Comparison of ENCODE assay signal across 15 mouse cellular contexts in genomic region chr15:85229960-85230535, GRCm38 (mm10). TPM values are rescaled to one million over a fixed set of nuclear protein-coding genes. Genes with fewer than 3 reads are reported as not detected.
DNase-seq lines count a peak whose midpoint lies in the region; ATAC-seq and TF ChIP-seq lines count a peak whose summit lies in the region.
"Had no signal": no experiment of that assay in that cellular context is flagged by ENCODE, and none has a peak within 500 bp of the region (broad histone marks: within the 10 kb centered on the region; RNA-seq: fewer than 3 reads in every experiment).

No protein-coding gene starts in this region.

- H3K9me3 ChIP-seq in heart, embryonic 13.5 days, result no peaks in the 10 kb centered on the region
- H3K9me3 ChIP-seq in intestine, embryonic 16.5 days (ENCODE audit: control insufficient read depth, low read length), result no peaks in the 10 kb centered on the region
- H3K9me3 ChIP-seq in stomach, embryonic 16.5 days (replicated peaks; ENCODE audit: control insufficient read depth, low read length), result no peaks in the 10 kb centered on the region
- H3K9me3 ChIP-seq in forebrain, postnatal 0 days (ENCODE audit: low read length), result no peaks in the 10 kb centered on the region
- no peaks in the 10 kb centered on the region for H3K9me3 ChIP-seq in hindbrain, postnatal 0 days (ENCODE audit: low read length)
- H3K9me3 ChIP-seq: hindbrain, embryonic 15.5 days; kidney, embryonic 15.5 days had no signal

- H3K27me3 ChIP-seq in heart, adult 2 months (ENCODE audit: control insufficient read depth, insufficient read depth, low read length), result no peaks in the 10 kb centered on the region
- no peaks in the 10 kb centered on the region for H3K27me3 ChIP-seq in heart, embryonic 13.5 days (replicated peaks)
- no peaks in the 10 kb centered on the region for H3K27me3 ChIP-seq in intestine, embryonic 16.5 days (replicated peaks; ENCODE audit: control insufficient read depth, insufficient read depth, low read length)
- no peaks in the 10 kb centered on the region for H3K27me3 ChIP-seq in stomach, embryonic 16.5 days (ENCODE audit: control insufficient read depth, insufficient read depth, low read length)
- no peaks in the 10 kb centered on the region for H3K27me3 ChIP-seq in forebrain, postnatal 0 days (ENCODE audit: insufficient read depth, low read length)
- H3K27me3 ChIP-seq in hindbrain, postnatal 0 days (ENCODE audit: insufficient read depth, low read length), result no peaks in the 10 kb centered on the region
- H3K27me3 ChIP-seq: hindbrain, embryonic 15.5 days; kidney, embryonic 15.5 days had no signal

- 0 out of 2 replicates have a peak, but pooled peaks have one; percentile 43 for TF ChIP-seq EP300 in heart, adult 2 months (IDR thresholded peaks at IDR 0.05; ENCODE audit: insufficient read depth, low read depth, low read length)

- TF ChIP-seq POLR2A in heart, adult 2 months (IDR thresholded peaks at IDR 0.05; ENCODE audit: insufficient read depth, low read depth, low read length), result no peak

- DNase-seq in heart, adult 2 months, result peak in 1 of 2 experiments; percentile 40
- DNase-seq in heart, adult 9 months (ENCODE audit: low spot score in 2 of 2), result no peak
- DNase-seq in forebrain, postnatal 0 days, result no peak
- no peak for DNase-seq in hindbrain, postnatal 0 days (ENCODE audit: low spot score)
- DNase-seq: cerebellum, postnatal 14 days; lung, embryonic 14.5 days; midbrain, embryonic 14.5 days; thymus, adult 18-20 months had no signal

- TF ChIP-seq CTCF in heart, adult 2 months (IDR thresholded peaks at IDR 0.05), result peak; percentile 27; the same call in 1 of the 2 replicates
- no peak for TF ChIP-seq CTCF in forebrain, postnatal 0 days (IDR thresholded peaks at IDR 0.05; ENCODE audit: low read depth)
- no peak for TF ChIP-seq CTCF in hindbrain, postnatal 0 days (IDR thresholded peaks at IDR 0.05; ENCODE audit: low read depth)

- intact Hi-C loops in heart, adult 2 months (cut with DNase I), result no loop called here

- no peak for ATAC-seq in heart, embryonic 13.5 days (ENCODE audit: extremely low read depth, insufficient number of reproducible peaks, low FRiP score, low TSS enrichment)
- peak; percentile 68 for ATAC-seq in intestine, embryonic 16.5 days
- peak; percentile 48 for ATAC-seq in stomach, embryonic 16.5 days (ENCODE audit: insufficient read depth, low FRiP score)
- no peak for ATAC-seq in forebrain, postnatal 0 days
- no peak for ATAC-seq in hindbrain, postnatal 0 days
- ATAC-seq: CD4-positive, CD25-positive, alpha-beta regulatory T cell, adult 4 months had no signal

- WGBS in heart, adult 2 months, result 53% methylated on average over 13 of the region's 13 CpGs
- 27% methylated on average over 13 of the region's 13 CpGs for WGBS in heart, embryonic 13.5 days
- 62% methylated on average over 13 of the region's 13 CpGs for WGBS in intestine, embryonic 16.5 days
- WGBS in stomach, embryonic 16.5 days, result 56% methylated on average over 13 of the region's 13 CpGs
- 91% methylated on average over 13 of the region's 13 CpGs for WGBS in forebrain, postnatal 0 days
- WGBS in hindbrain, postnatal 0 days, result 86% methylated on average over 13 of the region's 13 CpGs

- peak overlapping the region; percentile 9; the same call in 1 of the 2 replicates for H3K4me2 ChIP-seq in heart, embryonic 13.5 days
- no peak overlapping the region for H3K4me2 ChIP-seq in intestine, embryonic 16.5 days (ENCODE audit: low read depth, low read length)
- no peak overlapping the region for H3K4me2 ChIP-seq in stomach, embryonic 16.5 days (ENCODE audit: low read depth, low read length)
- no peak overlapping the region for H3K4me2 ChIP-seq in forebrain, postnatal 0 days (ENCODE audit: low read depth)
- no peak overlapping the region for H3K4me2 ChIP-seq in hindbrain, postnatal 0 days (ENCODE audit: low read depth, low read length)
- H3K4me2 ChIP-seq: hindbrain, embryonic 15.5 days; kidney, embryonic 15.5 days; lung, embryonic 14.5 days had no signal

- no peak overlapping the region for H3K4me3 ChIP-seq in heart, adult 2 months
- H3K4me3 ChIP-seq in heart, embryonic 13.5 days, result no peak overlapping the region
- no peak overlapping the region for H3K4me3 ChIP-seq in intestine, embryonic 16.5 days (ENCODE audit: low read length)
- no peak overlapping the region for H3K4me3 ChIP-seq in stomach, embryonic 16.5 days (replicated peaks; ENCODE audit: low read length)
- H3K4me3 ChIP-seq in forebrain, postnatal 0 days (ENCODE audit: low read depth, low read length), result no peak overlapping the region
- H3K4me3 ChIP-seq in hindbrain, postnatal 0 days (ENCODE audit: low read length), result no peak overlapping the region
- H3K4me3 ChIP-seq: hindbrain, embryonic 15.5 days; kidney, embryonic 15.5 days had no signal

- no peaks in the 10 kb centered on the region for H3K79me2 ChIP-seq in heart, adult 2 months (replicated peaks; ENCODE audit: control insufficient read depth, insufficient read depth, low read length)

- H3K4me1 ChIP-seq in heart, adult 2 months (ENCODE audit: control insufficient read depth, insufficient read depth, low read length), result peaks cover 10% of the 10 kb centered on the region
- H3K4me1 ChIP-seq in heart, embryonic 13.5 days, result peaks cover 39% of the 10 kb centered on the region
- peaks cover 26% of the 10 kb centered on the region for H3K4me1 ChIP-seq in intestine, embryonic 16.5 days (ENCODE audit: control insufficient read depth, insufficient read depth, low read length)
- peaks cover 19% of the 10 kb centered on the region for H3K4me1 ChIP-seq in stomach, embryonic 16.5 days (ENCODE audit: control insufficient read depth, insufficient read depth, low read length)
- no peaks in the 10 kb centered on the region for H3K4me1 ChIP-seq in forebrain, postnatal 0 days (ENCODE audit: insufficient read depth)
- no peaks in the 10 kb centered on the region for H3K4me1 ChIP-seq in hindbrain, postnatal 0 days (ENCODE audit: insufficient read depth, low read length)
- H3K4me1 ChIP-seq: hindbrain, embryonic 15.5 days; kidney, embryonic 15.5 days had no signal

- peak overlapping the region; percentile 31; the same call in 1 of the 2 replicates for H3K27ac ChIP-seq in heart, adult 2 months
- H3K27ac ChIP-seq in heart, embryonic 13.5 days (replicated peaks), result peak overlapping the region; percentile 26; the same call in 1 of the 2 replicates
- peak overlapping the region; percentile 58 for H3K27ac ChIP-seq in intestine, embryonic 16.5 days (ENCODE audit: low read length)
- H3K27ac ChIP-seq in stomach, embryonic 16.5 days (ENCODE audit: low read length), result peak overlapping the region; percentile 70
- no peak overlapping the region for H3K27ac ChIP-seq in forebrain, postnatal 0 days (ENCODE audit: low read depth, low read length)
- H3K27ac ChIP-seq in hindbrain, postnatal 0 days, result no peak overlapping the region
- H3K27ac ChIP-seq: hindbrain, embryonic 15.5 days; kidney, embryonic 15.5 days had no signal

- H3K9ac ChIP-seq in heart, adult 2 months (ENCODE audit: low read depth, low read length), result no peak overlapping the region
- peak overlapping the region; percentile 33; the same call in 1 of the 2 replicates for H3K9ac ChIP-seq in heart, embryonic 13.5 days
- 0 out of 2 replicates have a peak overlapping the region, but pooled peaks have one; percentile 5 for H3K9ac ChIP-seq in intestine, embryonic 16.5 days (ENCODE audit: low read depth, low read length)
- H3K9ac ChIP-seq in stomach, embryonic 16.5 days (ENCODE audit: low read length), result no peak overlapping the region; the same call in 1 of the 2 replicates
- no peak overlapping the region for H3K9ac ChIP-seq in forebrain, postnatal 0 days
- H3K9ac ChIP-seq in hindbrain, postnatal 0 days (replicated peaks; ENCODE audit: low read length), result no peak overlapping the region
- H3K9ac ChIP-seq: hindbrain, embryonic 15.5 days; kidney, embryonic 15.5 days; lung, embryonic 14.5 days had no signal

- no peaks in the 10 kb centered on the region for H3K36me3 ChIP-seq in heart, adult 2 months (ENCODE audit: control insufficient read depth, insufficient read depth, low read length)
- H3K36me3 ChIP-seq in heart, embryonic 13.5 days, result peaks cover 76% of the 10 kb centered on the region
- H3K36me3 ChIP-seq in intestine, embryonic 16.5 days (ENCODE audit: control insufficient read depth, insufficient read depth, low read length), result peaks cover 10% of the 10 kb centered on the region; the same call in 1 of the 2 replicates
- peaks cover 19% of the 10 kb centered on the region; the same call in 1 of the 2 replicates for H3K36me3 ChIP-seq in stomach, embryonic 16.5 days (ENCODE audit: control insufficient read depth, insufficient read depth, low read length)
- H3K36me3 ChIP-seq in forebrain, postnatal 0 days (ENCODE audit: insufficient read depth), result peaks cover 8% of the 10 kb centered on the region; the same call in 1 of the 2 replicates
- no peaks in the 10 kb centered on the region for H3K36me3 ChIP-seq in hindbrain, postnatal 0 days (ENCODE audit: insufficient read depth, low read length)
- H3K36me3 ChIP-seq: hindbrain, embryonic 15.5 days had no signal

RNA-seq across cellular contexts. Expression of gene Fbln1, which starts 24.3 kb away (rescaled TPM):
- 10 to 100 TPM; 88.9 to 96.1 TPM for total RNA-seq in heart, adult 2 months (2021)
- polyA plus RNA-seq in heart, adult 2 months (2012; rRNA removed), result 174 and 240 TPM in 2 replicates
- 125 and 139 TPM in 2 replicates for polyA plus RNA-seq in heart, embryonic 13.5 days (2015; fragmentation: Nextera tagmentation; extraction: Ambion mirVana)
- 189 and 191 TPM in 2 replicates for polyA plus RNA-seq in intestine, embryonic 16.5 days (2015; fragmentation: Nextera tagmentation; extraction: Ambion mirVana)
- 236 and 299 TPM in 2 replicates for polyA plus RNA-seq in stomach, embryonic 16.5 days (2015; fragmentation: Nextera tagmentation; extraction: Ambion mirVana)
- total RNA-seq in forebrain, postnatal 0 days (2014; rRNA removed), result 38.2 and 60.3 TPM in 2 replicates
- polyA plus RNA-seq in forebrain, postnatal 0 days (2015; fragmentation: Nextera tagmentation; extraction: Ambion mirVana), result 47.1 and 50.9 TPM in 2 replicates
- total RNA-seq in hindbrain, postnatal 0 days (2014; rRNA removed), result 68.4 and 73.9 TPM in 2 replicates
- polyA plus RNA-seq in hindbrain, postnatal 0 days (2015; fragmentation: Nextera tagmentation; extraction: Ambion mirVana), result 48.3 and 52.1 TPM in 2 replicates
- total RNA-seq: MEL had no signal
- polyA plus RNA-seq: CD4-positive, CD25-positive, alpha-beta regulatory T cell, adult 4 months had no signal

Comparison
In these comparisons a context has a peak if more than half of its experiments do, and no peak if none do; other contexts are left out.
1. H3K9ac ChIP-seq: peak in heart, embryonic 13.5 days (single experiment) and intestine, embryonic 16.5 days (single experiment); none in heart, adult 2 months (single experiment), stomach, embryonic 16.5 days (single experiment), forebrain, postnatal 0 days (single experiment) and hindbrain, postnatal 0 days (single experiment).
2. H3K27ac ChIP-seq: peak in heart, adult 2 months (single experiment), heart, embryonic 13.5 days (single experiment), intestine, embryonic 16.5 days (single experiment) and stomach, embryonic 16.5 days (single experiment); none in forebrain, postnatal 0 days (single experiment) and hindbrain, postnatal 0 days (single experiment).
3. ATAC-seq: peak in intestine, embryonic 16.5 days (single experiment) and stomach, embryonic 16.5 days (single experiment); none in heart, embryonic 13.5 days (single experiment), forebrain, postnatal 0 days (single experiment) and hindbrain, postnatal 0 days (single experiment).